Mouse (Mus musculus): ENCODE results near the gene Pea15a. TPM values are rescaled to one million over a fixed set of nuclear protein-coding genes. Genes with fewer than 3 reads are reported as not detected.

Pea15a gene
- polyA plus RNA-seq, 1 experiment from 2014 or later = 26.0 TPM

DNA sequence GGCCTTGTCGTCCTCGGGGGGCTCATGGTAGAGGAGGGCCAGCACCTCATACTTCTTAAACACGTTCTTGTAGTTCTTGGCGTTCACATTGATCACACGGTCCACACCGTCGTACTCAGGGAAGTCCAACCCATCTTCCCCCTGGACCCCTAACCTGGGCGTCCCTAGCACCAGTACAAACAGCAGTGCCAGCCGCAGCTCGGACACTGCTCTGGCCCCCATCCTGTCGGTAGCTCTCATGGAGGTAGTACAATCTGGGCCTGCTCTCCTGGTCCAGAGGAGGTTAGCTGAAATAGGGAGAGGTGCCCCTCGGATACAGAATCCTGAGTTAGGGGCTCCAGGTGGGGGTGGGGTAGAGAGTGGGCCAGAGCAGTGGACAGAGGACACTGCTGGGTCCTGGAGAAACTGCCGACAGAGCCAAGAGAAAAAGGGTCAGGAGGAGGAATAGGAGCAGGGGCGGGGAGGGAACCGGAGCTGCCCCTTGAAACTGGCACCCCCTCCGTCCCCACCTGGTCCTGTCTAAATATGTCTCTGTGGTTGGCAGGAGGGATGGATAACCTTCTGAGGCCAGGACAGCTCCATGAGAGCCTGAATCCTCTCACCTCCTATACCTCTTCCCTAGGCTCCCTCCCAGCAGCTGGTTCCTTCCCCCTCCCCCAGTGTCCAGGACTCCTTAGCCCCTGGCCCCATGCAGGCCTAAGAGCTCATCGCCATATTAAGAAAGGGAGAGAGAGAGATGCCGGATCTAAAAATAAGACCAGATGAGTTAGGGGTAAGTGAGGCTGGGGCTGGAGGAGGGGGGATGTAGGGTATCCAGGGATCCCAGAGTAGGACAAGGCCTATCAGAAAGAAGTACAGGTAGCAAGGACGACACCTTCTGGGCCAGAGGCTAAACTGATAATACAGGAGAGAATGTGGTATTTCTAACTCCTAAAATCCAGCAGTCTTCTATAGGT is 13.1 kb upstream of the Pea15a start, which contains the start of gene Casq1:
Gene Casq1, minus strand, starts transcription at position 418 of the 956 bp plus-strand sequence.
- no peaks in the 10 kb centered on the region for H3K36me3 ChIP-seq
- no peaks in the 10 kb centered on the region for H3K9me3 ChIP-seq (replicated peaks)
- H3K27me3 ChIP-seq (replicated peaks) = no peaks in the 10 kb centered on the region
- 78% methylated on average over 19 of the region's 19 CpGs for WGBS (ENCODE audit: insufficient replicate concordance)
- no peak within 1 kb of the TSS for H3K9ac ChIP-seq
- H3K4me3 ChIP-seq = no peak within 1 kb of the TSS
- peaks cover 12% of the 10 kb centered on the region for H3K4me1 ChIP-seq
- H3K4me2 ChIP-seq = no peak within 1 kb of the TSS
- no peak for ATAC-seq
- no peak within 1 kb of the TSS for H3K27ac ChIP-seq

DNA sequence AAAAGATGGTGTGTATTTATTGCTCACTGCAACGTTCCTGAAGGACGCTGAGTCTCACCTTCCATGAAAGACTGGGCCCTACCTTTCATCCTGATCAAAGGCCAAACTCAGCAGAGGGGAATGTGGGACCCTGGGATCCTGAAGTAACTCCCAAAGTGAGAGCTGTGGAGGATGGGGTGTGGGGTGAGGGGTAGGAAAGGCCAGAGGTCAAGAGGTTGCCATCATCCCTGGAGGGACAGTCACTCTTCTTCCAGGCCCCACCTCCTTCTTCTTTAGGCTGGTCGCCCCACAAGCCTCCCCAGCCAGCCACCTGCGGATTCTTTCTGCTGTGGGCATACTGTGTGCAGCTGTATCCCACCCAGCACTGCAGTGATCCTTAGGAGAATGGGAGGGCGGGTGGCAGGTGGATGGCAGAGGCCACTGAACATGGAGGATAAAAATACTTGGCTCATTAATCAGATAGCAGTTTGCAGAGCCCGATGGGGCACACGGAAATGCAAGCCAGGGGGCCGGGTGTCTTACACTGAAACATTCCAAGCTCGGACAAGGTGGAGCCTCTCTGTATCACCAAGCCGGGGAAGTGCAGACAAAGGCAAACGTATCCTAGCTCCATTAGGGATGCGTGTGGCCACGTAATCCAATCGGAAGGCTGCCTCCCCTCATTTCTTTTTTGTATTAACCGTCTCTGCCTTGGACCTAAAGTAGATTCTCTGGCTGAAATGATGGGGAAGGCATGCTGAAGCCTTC is 11.7 kb upstream of the Pea15a start:
- 72% methylated on average over 15 of the region's 15 CpGs for WGBS (ENCODE audit: insufficient replicate concordance)
- H3K4me3 ChIP-seq = no peak overlapping the region

DNA sequence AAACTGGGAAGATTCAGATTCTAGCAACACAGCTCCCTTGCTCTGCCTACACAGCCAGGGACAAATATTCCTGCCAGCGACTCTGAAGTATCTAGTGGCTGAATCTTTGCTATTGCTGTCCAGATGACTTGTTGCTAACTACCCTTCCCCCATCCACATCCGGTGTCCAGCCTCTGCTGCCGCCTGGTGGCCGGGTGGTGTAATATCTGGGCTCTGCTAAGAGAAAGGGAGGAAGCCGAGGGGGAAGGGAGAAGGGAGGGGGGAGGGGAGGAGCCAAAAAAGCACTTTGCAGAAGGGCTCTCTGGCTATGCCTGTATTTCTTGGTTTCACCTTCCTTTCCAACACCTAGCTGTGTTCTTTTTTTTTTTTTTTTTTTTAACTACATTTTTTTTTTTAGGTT is 10.5 kb upstream of the Pea15a start:
- Histone ChIP-seq H3K4me3 (peak overlapping the region; percentile 39), H3K27me3 (replicated peaks) (no peaks in the 10 kb centered on the region), H3K27ac (peak overlapping the region; percentile 60; the same call in 1 of the 2 replicates), H3K9me3 (replicated peaks) (no peaks in the 10 kb centered on the region), H3K4me1 (peaks cover 12% of the 10 kb centered on the region), H3K36me3 (no peaks in the 10 kb centered on the region), H3K4me2 (peak overlapping the region; percentile 60), H3K9ac (0 out of 2 replicates have a peak overlapping the region, but pooled peaks have one; percentile 31)
- 0% methylated on average over 5 of the region's 5 CpGs for whole genome bisulfite sequencing (ENCODE audit: insufficient replicate concordance)
- peak; percentile 74 for ATAC-seq

More for the DNA sequence above, 11.7 kb upstream of the Pea15a start:
- Histone ChIP-seq H3K27me3 (replicated peaks) (no peaks in the 10 kb centered on the region), H3K9me3 (replicated peaks) (no peaks in the 10 kb centered on the region), H3K4me1 (peaks cover 12% of the 10 kb centered on the region), H3K27ac (no peak overlapping the region), H3K36me3 (no peaks in the 10 kb centered on the region), H3K4me2 (no peak overlapping the region), H3K9ac (no peak overlapping the region)
- ATAC-seq = no peak

DNA sequence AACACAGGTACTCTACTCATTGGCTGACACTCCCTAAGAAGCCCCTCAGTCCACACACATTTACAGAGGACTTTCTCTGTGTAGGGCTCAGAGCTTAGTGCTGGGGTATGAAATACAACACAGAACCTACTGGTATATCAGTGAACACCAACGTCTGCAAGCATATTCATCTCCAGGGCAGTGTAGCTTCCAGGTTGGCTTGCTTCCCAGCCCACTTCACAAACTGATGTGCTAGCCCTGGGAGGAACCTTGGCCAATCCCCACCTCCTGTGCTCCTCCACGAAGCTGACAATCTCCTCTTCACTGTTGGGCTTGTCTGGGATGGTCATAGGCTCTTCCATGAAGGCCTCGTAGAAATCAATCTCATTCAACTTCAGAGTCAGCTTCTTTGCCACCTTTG is 8.1 kb upstream of the Pea15a start:
- H3K27me3 ChIP-seq (replicated peaks) = no peaks in the 10 kb centered on the region
- no peaks in the 10 kb centered on the region for H3K9me3 ChIP-seq (replicated peaks)
- H3K36me3 ChIP-seq = no peaks in the 10 kb centered on the region
- no peak overlapping the region for H3K4me2 ChIP-seq
- H3K9ac ChIP-seq = no peak overlapping the region
- H3K27ac ChIP-seq = no peak overlapping the region
- H3K4me1 ChIP-seq = peaks cover 12% of the 10 kb centered on the region
- no peak overlapping the region for H3K4me3 ChIP-seq
- no peak for ATAC-seq
- WGBS (ENCODE audit: insufficient replicate concordance) = 42% methylated on average over 3 of the region's 3 CpGs

DNA sequence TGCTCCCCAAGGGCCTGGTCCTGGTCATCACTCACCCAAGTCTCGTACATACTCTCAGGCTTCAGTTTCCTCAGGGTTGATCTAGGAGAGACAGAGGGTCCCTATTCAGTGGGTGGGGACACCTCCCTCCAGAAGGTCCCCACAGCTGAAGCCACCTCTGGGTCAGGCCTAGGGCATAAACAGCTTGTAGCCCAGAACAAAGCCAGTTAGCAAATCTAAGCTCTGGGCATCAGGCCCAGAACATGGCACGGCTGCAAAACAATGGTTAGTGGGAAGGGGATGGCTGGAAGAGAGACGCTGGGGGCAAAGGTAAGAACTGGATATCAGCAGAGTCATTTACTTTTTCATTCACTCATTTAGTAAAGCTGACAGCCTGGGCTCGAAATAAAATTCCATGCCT is 7.2 kb upstream of the Pea15a start:
- H3K4me2 ChIP-seq = no peak overlapping the region
- no peak overlapping the region for H3K27ac ChIP-seq
- no peaks in the 10 kb centered on the region for H3K9me3 ChIP-seq (replicated peaks)
- H3K27me3 ChIP-seq (replicated peaks) = no peaks in the 10 kb centered on the region
- H3K36me3 ChIP-seq = no peaks in the 10 kb centered on the region
- peaks cover 12% of the 10 kb centered on the region for H3K4me1 ChIP-seq
- H3K9ac ChIP-seq = no peak overlapping the region
- no peak for ATAC-seq
- 70% methylated on average over 4 of the region's 4 CpGs for WGBS (ENCODE audit: insufficient replicate concordance)
- H3K4me3 ChIP-seq = no peak overlapping the region

DNA sequence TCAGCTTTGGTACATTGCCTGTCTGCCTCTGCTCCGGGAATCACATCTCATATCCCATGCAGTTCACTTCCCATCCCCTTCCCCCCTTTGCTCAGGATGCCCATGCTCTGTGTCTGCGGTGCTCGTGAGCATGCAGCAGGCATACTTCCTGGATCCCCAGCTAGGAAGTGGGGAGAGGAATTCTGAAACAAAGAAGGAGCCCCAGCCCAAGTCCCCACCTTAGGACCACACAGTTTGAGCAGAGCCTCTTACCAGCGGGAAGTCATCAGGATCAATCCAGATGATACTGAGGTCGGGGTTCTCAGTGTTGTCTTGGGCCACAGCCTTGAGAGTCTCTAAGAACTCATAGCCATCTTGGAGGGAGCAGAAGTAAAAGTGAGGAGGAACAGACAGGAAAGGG is 6.2 kb upstream of the Pea15a start:
- H3K9ac ChIP-seq = no peak overlapping the region
- 45% methylated on average over 5 of the region's 5 CpGs for WGBS (ENCODE audit: insufficient replicate concordance)
- no peak overlapping the region for H3K27ac ChIP-seq

DNA sequence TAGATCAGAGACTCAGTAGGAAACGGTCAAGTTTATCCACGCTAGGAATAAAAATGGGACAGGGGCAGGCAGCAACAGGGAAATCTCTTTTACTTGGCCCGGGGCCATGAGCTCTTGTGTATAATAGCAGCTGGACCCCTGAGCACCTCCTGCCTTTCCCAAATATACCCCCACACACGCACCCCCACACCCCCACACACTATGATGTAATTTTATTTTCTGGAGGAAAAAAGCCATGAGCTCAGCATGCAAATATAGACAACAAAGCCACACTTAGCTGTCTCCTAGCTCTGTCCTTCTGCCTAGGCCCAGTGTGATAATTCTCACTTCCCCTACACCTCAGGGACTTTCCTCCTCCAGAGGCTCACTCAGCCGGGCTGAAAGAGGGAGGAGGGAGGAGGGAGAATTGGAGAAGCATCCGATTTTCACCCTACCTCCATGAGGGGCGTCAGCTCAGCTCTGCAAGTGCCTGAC is 544 bp upstream of the Pea15a start:
- ATAC-seq = no peak
- Histone ChIP-seq H3K4me3 (0 out of 2 replicates have a peak overlapping the region, but pooled peaks have one; percentile 61), H3K27me3 (replicated peaks) (peaks cover 21% of the 10 kb centered on the region), H3K4me1 (peaks cover 50% of the 10 kb centered on the region), H3K27ac (no peak overlapping the region; the same call in 1 of the 2 replicates), H3K9ac (no peak overlapping the region), H3K9me3 (replicated peaks) (no peaks in the 10 kb centered on the region), H3K36me3 (no peaks in the 10 kb centered on the region), H3K4me2 (peak overlapping the region; percentile 67)
- WGBS (ENCODE audit: insufficient replicate concordance) = 39% methylated on average over 7 of the region's 7 CpGs

More for the DNA sequence above, 6.2 kb upstream of the Pea15a start:
- Histone ChIP-seq H3K4me3 (no peak overlapping the region), H3K4me1 (peaks cover 12% of the 10 kb centered on the region), H3K4me2 (no peak overlapping the region), H3K27me3 (replicated peaks) (no peaks in the 10 kb centered on the region), H3K9me3 (replicated peaks) (no peaks in the 10 kb centered on the region), H3K36me3 (no peaks in the 10 kb centered on the region)
- ATAC-seq = no peak

DNA sequence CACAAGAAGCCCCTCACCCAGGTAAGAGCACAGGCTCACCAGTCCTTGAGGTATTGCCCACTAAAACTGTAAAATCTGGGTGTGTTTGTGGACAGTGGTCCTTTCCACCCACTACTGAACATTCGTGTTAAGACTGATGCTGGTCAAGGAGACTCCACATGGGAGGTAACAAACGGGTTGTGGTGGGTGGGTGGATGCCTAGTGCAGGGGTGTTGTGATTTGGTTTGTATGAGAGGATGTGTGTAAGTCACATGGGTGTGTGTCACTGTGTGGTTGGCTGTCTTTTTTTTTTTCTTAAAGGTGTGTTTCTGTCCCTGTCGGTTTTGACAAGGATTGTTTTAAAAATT is 890 bp downstream of the Pea15a start:
- 19% methylated on average over 3 of the region's 3 CpGs for WGBS (ENCODE audit: insufficient replicate concordance)
- H3K4me2 ChIP-seq = peak overlapping the region; percentile 67
- peaks cover 21% of the 10 kb centered on the region for H3K27me3 ChIP-seq (replicated peaks)
- peaks cover 9% of the 10 kb centered on the region for H3K36me3 ChIP-seq
- no peaks in the 10 kb centered on the region for H3K9me3 ChIP-seq (replicated peaks)
- H3K27ac ChIP-seq = no peak overlapping the region
- H3K9ac ChIP-seq = peak overlapping the region; percentile 70
- ATAC-seq = no peak
- peak overlapping the region; percentile 61 for H3K4me3 ChIP-seq
- peaks cover 53% of the 10 kb centered on the region for H3K4me1 ChIP-seq

DNA sequence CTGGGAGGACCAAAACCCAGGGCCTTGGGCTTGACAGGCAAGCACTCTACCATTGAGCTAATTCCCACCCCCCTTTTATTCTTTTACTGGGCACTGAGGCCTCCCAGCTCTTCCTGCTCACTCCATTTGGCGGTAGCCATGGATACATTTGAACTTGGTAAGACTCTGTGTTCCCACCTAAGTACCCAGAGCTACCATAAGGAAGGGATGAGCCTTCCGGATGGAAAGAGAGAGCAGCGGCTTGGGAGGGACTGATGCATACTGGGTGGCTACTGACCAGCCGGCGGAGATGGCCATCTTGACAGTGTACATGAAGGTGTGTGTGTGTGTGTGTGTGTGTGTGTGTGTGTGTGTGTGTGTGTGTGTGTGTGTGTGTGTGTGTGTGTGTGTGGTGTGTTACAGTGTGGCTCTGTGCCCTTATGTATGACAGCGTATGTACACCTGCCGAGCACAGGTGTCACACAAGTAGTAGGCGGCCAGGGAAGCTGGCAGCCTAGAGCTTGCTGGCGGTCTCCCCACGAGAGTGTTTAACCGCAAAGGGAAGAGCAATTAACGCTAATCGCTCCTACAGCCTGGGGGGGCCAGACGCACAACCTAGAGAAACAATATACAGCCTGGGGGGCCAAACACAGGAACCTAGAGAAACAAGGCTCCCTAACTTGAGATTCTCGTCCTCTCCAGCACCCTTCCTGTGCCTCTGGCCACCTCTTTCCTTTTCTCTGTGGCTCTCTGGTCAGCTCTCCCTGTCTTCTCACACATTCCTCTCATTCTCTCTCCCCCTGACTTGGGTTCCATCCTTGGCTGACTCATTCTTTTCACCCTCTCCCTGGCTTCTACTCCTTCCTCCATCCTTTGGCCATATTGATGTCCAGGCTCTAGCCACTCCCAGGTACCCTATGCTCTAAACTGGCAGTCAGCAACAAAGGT is 1.5 kb downstream of the Pea15a start:
- Histone ChIP-seq H3K9me3 (replicated peaks) (no peaks in the 10 kb centered on the region), H3K36me3 (peaks cover 15% of the 10 kb centered on the region), H3K4me2 (peak overlapping the region; percentile 67), H3K9ac (peak overlapping the region; percentile 70; the same call in 1 of the 2 replicates), H3K27ac (peak overlapping the region; percentile 18; the same call in 1 of the 2 replicates), H3K4me1 (peaks cover 53% of the 10 kb centered on the region), H3K4me3 (peak overlapping the region; percentile 61; the same call in 1 of the 2 replicates), H3K27me3 (replicated peaks) (peaks cover 21% of the 10 kb centered on the region)
- no peak for ATAC-seq
- 62% methylated on average over 15 of the region's 15 CpGs for WGBS (ENCODE audit: insufficient replicate concordance)

DNA sequence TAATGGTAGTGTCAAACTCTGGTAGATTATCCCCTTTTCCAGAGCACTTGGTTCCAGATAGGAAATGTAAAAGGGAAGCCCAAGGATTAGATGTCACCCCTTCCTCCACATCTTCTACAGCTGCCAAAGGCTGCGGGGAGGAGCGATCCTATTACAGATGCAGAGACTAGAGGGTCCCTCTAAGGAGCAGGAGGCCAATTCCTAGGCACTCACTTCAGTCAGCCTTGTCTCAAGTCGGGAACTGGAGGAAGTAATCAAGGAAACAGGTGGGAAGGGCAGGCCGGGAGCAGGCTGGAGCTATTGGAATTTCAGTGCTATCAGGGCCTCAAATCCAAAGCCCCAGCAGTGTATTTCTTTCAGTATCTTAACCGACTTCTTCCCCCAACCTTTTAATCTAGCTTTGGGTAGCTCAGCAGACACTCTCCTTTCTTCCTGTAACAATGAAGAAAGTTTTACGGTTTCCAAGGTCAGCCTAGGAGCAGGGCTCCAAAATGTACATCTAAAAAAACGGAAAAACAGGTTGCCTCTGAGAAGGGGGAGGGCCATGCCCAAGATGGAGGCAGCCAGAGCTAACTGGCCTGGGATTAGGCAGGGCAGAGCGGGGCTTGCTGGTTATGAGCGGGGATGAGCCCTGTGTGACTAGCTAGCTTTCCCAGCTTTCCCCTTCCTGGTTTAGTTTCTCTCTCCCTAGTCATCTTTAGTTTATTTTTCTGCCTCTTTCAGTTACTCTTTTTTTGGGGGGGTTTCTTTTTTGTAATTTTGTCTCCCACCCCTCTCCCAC is 2.4 kb downstream of the Pea15a start:
- Histone ChIP-seq H3K27ac (peak overlapping the region; percentile 18; the same call in 1 of the 2 replicates), H3K9ac (no peak overlapping the region)
- WGBS (ENCODE audit: insufficient replicate concordance) = 39% methylated on average over 9 of the region's 9 CpGs

More for the DNA sequence above, 2.4 kb downstream of the Pea15a start:
- Histone ChIP-seq H3K9me3 (replicated peaks) (no peaks in the 10 kb centered on the region), H3K27me3 (replicated peaks) (peaks cover 21% of the 10 kb centered on the region), H3K36me3 (peaks cover 24% of the 10 kb centered on the region), H3K4me2 (no peak overlapping the region), H3K4me1 (peaks cover 53% of the 10 kb centered on the region), H3K4me3 (no peak overlapping the region)
- no peak for ATAC-seq

Measured in liver, embryonic 12.5 days (tissue).